Mouse (Mus musculus): ENCODE results near the gene Zfp212. TPM values are rescaled to one million over a fixed set of nuclear protein-coding genes. Genes with fewer than 3 reads are reported as not detected.
"Not testable (repeated sequence)": the region's sequence is repeated elsewhere in the genome, so short reads cannot be mapped to it uniquely, and the experiment has no call there.

The Zfp212 gene
- polyA plus RNA-seq, 2 experiments from 2014 or later: 14.6 to 15.2 TPM

DNA sequence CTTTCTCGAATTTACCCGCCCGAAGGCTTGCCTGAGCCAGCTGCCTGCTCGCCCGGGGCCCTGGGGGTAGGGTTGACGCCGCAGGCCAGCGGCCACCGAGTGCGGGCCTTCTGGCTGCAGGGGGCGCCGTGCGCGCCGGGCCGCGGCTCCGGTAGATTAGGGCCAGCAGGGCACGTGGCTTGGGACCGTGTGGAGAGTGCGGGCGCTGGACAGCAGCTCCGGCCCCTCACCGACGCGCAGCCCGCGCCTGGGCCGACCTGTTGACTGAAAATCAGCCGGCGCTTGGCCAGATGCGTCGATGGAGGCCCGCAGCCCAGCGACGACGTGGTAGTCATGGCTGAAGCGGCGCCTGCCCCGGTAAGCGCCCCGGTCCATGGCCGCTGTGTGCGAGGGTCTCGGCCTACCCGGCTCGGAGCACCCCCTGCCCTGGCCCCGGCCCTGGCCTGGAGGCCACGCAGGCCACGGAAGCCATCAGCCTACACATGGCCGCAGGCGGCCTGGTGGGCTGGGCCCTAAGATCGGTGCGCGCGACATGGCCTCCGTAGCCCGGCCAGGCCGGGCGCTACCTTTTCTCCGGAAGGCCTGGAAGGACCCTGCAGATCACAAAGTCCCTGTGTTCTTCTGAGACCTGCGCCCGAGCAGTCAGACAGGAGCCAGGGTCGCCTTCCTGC, 22.9 kb downstream of the Zfp212 start:
- ATAC-seq: peak; percentile 58

GRCm38 (mm10) chr6:47943721-47944120, 23.4 kb downstream of the Zfp212 start:
- no peak for ATAC-seq

DNA sequence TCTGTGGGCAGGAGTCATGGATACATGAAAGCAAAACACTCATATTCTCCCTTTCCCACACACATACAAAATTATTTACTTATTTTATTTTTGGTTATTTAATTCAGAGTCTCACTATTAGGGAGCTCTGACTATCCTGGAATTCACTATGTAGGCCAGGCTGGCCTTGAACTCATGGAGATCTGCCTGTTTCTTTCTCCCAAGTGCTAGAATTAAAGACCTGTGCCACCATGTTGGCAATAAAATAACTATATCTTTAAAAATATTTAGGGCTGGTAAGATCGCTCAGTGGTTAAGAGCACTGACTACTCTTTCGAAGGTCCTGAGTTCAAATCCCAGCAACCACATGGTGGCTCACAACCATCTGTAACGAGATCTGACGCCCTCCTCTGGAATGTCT, 27.1 kb downstream of the Zfp212 start:
- ATAC-seq: no peak

GRCm38 (mm10) chr6:47953191-47953726, 33.0 kb downstream of the Zfp212 start, which contains the start of gene Zfp956:
Gene Zfp956 (plus strand): TSS chr6:47953390.
- ATAC-seq: peak; percentile 100

GRCm38 (mm10) chr6:47954425-47954824, 34.1 kb downstream of the Zfp212 start:
- no peak for ATAC-seq

DNA sequence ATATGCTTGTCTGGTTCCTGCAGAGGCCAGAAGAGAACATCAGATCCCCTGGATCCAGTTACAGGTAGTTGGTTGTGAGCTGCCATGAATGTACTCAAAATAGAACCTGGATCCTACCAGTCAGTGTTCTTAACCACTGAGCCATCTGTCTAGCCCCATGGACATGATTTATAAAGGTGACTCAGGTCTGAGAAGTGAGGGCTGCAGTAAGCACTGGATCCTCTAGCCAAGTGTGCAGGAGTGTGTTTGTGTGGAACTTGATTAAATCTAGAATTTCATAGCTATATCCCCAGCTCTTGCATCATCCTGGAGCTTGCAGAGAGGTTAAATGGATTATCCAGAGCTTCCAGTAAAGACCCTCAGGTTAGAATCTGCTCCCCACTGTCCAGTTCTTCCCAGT, 37.5 kb downstream of the Zfp212 start:
- ATAC-seq: no peak

- no peak for ATAC-seq
Measured at GRCm38 (mm10) chr6:47960685-47961421, 40.6 kb downstream of the Zfp212 start.

- no peak for ATAC-seq
Measured at GRCm38 (mm10) chr6:47963051-47963450, 42.8 kb downstream of the Zfp212 start.

DNA sequence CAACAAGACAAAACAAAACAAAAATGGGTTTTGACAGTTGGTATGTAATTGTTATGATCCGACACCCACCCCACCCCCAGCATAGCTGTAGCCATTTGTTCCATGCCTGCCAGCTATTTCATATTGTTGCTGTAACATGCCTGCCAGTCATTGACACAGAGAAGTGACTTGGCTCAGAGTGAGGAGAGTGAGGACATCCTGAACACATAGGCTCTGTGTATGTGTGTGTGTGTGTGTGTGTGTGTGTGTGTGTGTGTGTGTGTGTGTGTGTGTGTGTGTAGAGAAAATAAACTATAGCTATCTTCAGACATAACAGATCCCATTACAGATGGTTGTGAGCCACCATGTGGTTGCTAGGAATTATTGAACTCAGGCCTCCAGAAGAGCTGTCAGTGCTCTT, 47.9 kb downstream of the Zfp212 start:
- ATAC-seq: not testable (repeated sequence)

- no peak for ATAC-seq
Measured at GRCm38 (mm10) chr6:47974599-47974998, 54.3 kb downstream of the Zfp212 start.

GRCm38 (mm10) chr6:47978897-47979368, 58.7 kb downstream of the Zfp212 start:
- peak; percentile 23 for ATAC-seq

Other genes starting within 250 kb of the Zfp212 start
- gene Pdia4, start 107.0 kb upstream of the Zfp212 start, polyA plus RNA-seq (2017; shearing (Covaris generic)): 100 to 1,000 TPM; 160 to 172 TPM
- not detected for gene Zfp786, start 89.6 kb upstream of the Zfp212 start, polyA plus RNA-seq (2017; shearing (Covaris generic))
- 10 to 100 TPM; 10.2 to 11.4 TPM for gene Zfp398, start 84.8 kb upstream of the Zfp212 start, polyA plus RNA-seq (2017; shearing (Covaris generic))
- gene Zfp282, start 43.3 kb upstream of the Zfp212 start, polyA plus RNA-seq (2017; shearing (Covaris generic)): 1 to 10 TPM; 2.8 TPM
- 10 to 100 TPM; 12.5 to 15.6 TPM for gene Zfp956, start 32.9 kb downstream of the Zfp212 start, polyA plus RNA-seq (2017; shearing (Covaris generic))
- 1 to 10 TPM; 5.1 to 5.3 TPM for gene Zfp777, start 128.4 kb downstream of the Zfp212 start, polyA plus RNA-seq (2017; shearing (Covaris generic))
- 1 to 10 TPM; 6.6 to 9.4 TPM for gene Zfp746, start 166.1 kb downstream of the Zfp212 start, polyA plus RNA-seq (2017; shearing (Covaris generic))